Mouse (Mus musculus): ENCODE results near the gene Tctex1d4.

GRCm38 (mm10) chr4:117148047-117148713 is 21.6 kb downstream of the Tctex1d4 start:
- TF ChIP-seq CTCF (IDR thresholded peaks at IDR 0.05; ENCODE audit: extremely low read depth, insufficient read depth, insufficient read length, insufficient replicate concordance) (no peak), POLR2A (IDR thresholded peaks at IDR 0.05; ENCODE audit: low read depth, low read length) (no peak)

All from spleen, adult 2 months (tissue).